Mouse (Mus musculus): Measurements from ENCODE around the gene Usp36.

Usp36 gene

GRCm38 (mm10) chr11:118220561-118221262, 69.3 kb downstream of the Usp36 start:
- DNase-seq: no peak

- no peak for DNase-seq
Measured at GRCm38 (mm10) chr11:118219066-118219465, 71.0 kb downstream of the Usp36 start.

GRCm38 (mm10) chr11:118216468-118216867, 73.6 kb downstream of the Usp36 start:
- DNase-seq: no peak

GRCm38 (mm10) chr11:118215928-118216458, 74.1 kb downstream of the Usp36 start:
- no peak for DNase-seq

GRCm38 (mm10) chr11:118212636-118213112, 77.4 kb downstream of the Usp36 start:
- no peak for DNase-seq

- DNase-seq: peak; percentile 90
Measured at GRCm38 (mm10) chr11:118211749-118212635, 78.1 kb downstream of the Usp36 start.

- DNase-seq: no peak
Measured at GRCm38 (mm10) chr11:118210962-118211361, 79.1 kb downstream of the Usp36 start.

- DNase-seq: peak; percentile 92
Measured at GRCm38 (mm10) chr11:118210116-118210515, 79.9 kb downstream of the Usp36 start.

All from layer of hippocampus, adult 9-11 months (tissue).